Mouse (Mus musculus): ENCODE data around the gene Gpm6b.

GRCm38 (mm10) chrX:166307437-166308222 lies 68.9 kb downstream of the Gpm6b start:
- TF ChIP-seq TAL1 (IDR thresholded peaks at IDR 0.05; ENCODE audit: low read length): no peak
- TF ChIP-seq GATA1 (IDR thresholded peaks at IDR 0.05; ENCODE audit: low read length): no peak

Measured in erythroblast, embryonic 14.5 days (primary cell).